Mouse (Mus musculus) heart, postnatal 36 days (tissue): ENCODE measurements around the gene Irf1. TPM values are rescaled to one million over a fixed set of nuclear protein-coding genes. Genes with fewer than 3 reads are reported as not detected.

Experiments
- DNase-seq, 2 experiments: peaks; one replicate each; pipeline ENCODE4 v3.0.0; 2021 to 2022
- intact Hi-C: fragments of 180-260 bp; cut with DNase I; formaldehyde crosslinking; loops from one replicate; pipeline ENCODE4 v1.15.1; 2025
- total RNA-seq, 2 experiments: library from RNA; stranded (reverse); gene quantifications; 2 replicates each; pipeline ENCODE4 v1.2.3; 2021

Irf1 gene
- total RNA-seq, 2 experiments from 2014 or later: 18.6 to 23.6 TPM

- intact Hi-C loops: no loop called here
- no peak for DNase-seq
Observed at GRCm38 (mm10) chr11:53779808-53780207, 10.0 kb downstream of the Irf1 start.

DNA sequence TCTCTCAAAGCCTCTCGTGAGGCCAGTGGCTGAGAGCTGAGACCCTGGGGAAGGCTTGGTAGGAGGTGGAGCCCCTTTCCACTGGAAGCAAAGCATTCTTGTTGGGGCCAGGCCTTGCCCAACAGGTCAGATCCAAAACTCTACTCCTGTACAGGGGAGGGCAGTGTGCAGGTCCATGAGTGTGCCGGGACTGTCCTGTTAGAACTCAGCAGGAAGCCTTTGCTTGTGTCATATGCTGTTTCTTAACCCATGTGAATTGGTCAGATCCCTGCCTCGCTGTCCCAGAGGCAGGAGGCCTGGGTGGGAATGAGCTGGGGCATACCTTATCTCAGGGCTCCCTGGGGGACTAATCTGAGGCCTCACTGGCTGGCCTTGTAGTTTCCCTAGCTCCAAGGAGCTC is 10.4 kb downstream of the Irf1 start:
- no peak for DNase-seq
- intact Hi-C loops: no loop called here

GRCm38 (mm10) chr11:53781201-53781775 is 11.5 kb downstream of the Irf1 start:
- intact Hi-C loops: no loop called here

GRCm38 (mm10) chr11:53781964-53782363 is 12.2 kb downstream of the Irf1 start:
- intact Hi-C loops: no loop called here
- no peak for DNase-seq

More at GRCm38 (mm10) chr11:53781201-53781775, 11.5 kb downstream of the Irf1 start:
- no peak for DNase-seq

DNA sequence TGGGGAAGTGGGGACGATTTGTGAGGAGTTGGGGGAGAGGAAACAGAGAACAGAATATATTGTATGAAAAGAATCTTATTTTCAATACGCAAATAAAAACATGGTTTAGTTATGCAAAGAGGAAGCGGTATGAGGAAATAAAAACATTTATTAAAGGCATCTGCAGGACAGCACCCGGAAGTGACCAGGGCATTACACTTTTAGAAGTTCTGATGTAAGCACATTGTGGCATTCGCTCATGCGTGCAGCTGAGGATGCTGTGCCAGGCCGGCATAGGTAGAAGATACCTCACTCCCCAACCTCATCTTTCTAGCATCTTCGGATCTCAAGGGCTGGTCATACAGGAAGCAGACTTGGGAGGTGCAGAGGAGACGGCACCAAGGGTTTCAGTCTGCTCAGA is 13.5 kb downstream of the Irf1 start:
- intact Hi-C loops: no loop called here
- DNase-seq: no peak

DNA sequence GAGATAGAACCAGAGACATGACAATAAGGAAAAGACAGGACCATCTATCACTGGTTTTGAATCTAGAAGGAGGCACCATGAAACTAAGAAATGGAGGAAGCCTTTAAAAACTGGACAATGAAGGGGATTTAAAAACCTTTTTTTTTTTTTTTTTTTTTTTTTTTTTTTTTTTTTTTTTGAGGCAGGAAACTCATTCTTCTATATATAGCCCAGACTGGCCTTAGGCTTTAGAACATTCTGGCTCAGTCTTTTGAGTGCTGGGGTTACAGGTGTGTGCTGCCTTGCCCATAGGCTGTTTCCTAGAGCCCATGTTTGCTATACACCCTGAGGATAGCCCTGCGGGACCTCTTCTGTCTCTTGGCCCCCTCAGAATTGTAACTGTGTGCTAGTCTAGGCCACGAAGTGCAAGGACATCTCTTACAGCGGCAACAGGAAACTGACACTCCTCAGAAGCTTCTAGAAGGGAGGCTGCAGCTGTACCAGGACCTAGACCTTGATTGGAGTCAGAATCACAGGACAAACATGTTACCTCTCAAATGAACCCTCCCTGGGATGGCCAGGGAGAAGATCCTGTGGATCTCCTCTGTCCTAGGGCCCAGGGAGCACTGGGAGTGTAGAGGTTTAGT is 15.6 kb downstream of the Irf1 start:
- intact Hi-C loops: no loop called here
- DNase-seq: no peak

DNA sequence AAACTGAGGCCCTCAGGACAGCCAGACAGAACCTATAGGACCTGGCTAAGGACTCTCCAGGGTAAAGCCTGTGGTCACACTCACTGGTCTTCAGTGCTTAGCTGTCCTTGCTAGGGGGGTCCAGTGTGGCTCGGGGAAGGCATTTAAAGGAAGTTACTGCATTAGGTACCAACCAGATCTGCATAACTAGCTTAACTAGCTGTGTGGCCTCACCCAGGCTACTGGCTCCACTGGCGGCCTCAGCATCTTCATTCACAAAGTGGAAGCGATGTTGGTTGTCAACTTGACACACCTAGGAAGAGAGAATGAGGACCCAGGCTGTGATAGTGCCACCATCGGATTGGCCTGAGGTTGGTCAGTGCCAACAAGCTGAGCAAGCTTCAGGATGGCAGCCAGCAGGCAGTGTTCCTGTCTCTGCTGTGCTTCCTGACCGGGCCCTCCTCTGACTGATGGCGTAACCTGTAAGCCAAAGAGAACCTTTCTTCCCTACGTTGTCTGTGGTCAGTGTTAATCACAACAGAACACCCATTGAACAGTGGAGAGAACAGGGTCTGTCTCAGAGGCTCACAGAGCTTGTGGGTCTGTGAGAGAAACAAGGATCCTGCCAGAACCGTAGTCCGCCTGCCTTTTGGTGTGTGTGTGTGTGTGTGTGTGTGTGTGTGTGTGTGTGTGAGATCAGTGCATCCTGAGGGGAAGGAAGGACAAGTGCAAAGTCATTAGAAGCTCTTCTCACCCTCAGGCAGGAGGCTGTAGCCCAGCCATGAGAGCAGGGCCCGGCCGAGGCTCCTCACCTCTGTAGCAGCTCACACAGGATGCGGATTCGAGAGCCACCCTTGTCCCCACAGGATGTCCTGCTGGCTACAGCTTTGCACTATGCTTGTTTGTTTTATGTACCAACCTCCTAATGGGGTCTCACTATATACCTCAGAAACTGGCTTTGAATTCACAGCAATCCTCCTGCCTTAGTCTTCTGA is 16.5 kb downstream of the Irf1 start:
- DNase-seq: no peak
- intact Hi-C loops: no loop called here

GRCm38 (mm10) chr11:53788196-53788595 is 18.4 kb downstream of the Irf1 start:
- intact Hi-C loops: no loop called here
- DNase-seq: peak; percentile 58 to 64

- intact Hi-C loops: no loop called here
Observed at GRCm38 (mm10) chr11:53789277-53789676, 19.5 kb downstream of the Irf1 start.

DNA sequence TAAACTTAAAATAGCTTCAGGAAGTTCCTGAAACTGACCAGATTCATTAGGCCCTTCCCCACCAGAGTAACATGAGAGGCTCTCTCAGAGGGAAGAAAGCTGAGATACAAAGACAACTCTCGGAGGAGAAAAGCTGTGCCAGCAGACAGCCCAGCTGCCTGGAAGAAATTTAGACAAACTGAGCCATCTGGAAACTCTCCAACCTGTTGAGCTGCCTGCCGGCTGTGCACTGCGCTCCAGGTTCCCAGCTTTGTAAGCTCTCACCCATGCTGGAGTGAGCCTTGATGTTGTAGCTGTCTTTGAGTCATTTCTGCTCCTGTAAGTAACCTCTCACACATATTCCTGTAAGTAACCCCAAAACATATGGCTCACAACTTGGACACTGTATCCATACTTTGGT is 23.2 kb downstream of the Irf1 start:
- no peak for DNase-seq
- intact Hi-C loops: no loop called here

More at GRCm38 (mm10) chr11:53789277-53789676, 19.5 kb downstream of the Irf1 start:
- DNase-seq: no peak

GRCm38 (mm10) chr11:53794015-53794414 is 24.2 kb downstream of the Irf1 start:
- DNase-seq: peak in 1 of 2 experiments; percentile 41
- intact Hi-C loops: loop anchor here (2.0 kb wide), 1 partner anchor 23 kb away; the partner anchor contains the start of gene Irf1

GRCm38 (mm10) chr11:53794671-53795557 is 25.1 kb downstream of the Irf1 start:
- DNase-seq: peak; percentile 55 to 56
- intact Hi-C loops: loop anchor here (2.0 kb wide), 1 partner anchor 24 kb away; the partner anchor contains the start of gene Irf1

DNA sequence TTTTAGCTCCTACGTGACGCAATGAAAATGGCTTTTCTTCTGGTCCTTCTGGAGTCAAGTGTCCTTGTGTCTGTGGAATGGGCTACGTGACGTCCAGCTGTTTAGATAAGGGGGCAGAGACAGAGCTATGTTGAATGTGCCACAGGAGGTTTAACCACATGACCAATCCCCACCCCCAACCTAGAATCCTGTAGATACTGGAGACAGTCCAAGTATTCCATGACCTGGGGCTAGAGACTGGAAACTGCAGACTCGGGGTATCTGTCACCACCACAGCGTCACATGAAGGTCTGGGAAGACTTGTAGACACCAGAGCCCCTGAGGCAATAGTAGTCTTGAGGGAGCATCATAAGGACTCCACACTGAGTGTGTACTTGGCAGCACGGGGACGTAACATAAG is 26.0 kb downstream of the Irf1 start:
- intact Hi-C loops: loop anchor here (2.0 kb wide), 2 partner anchors 25 to 33 kb away; partner anchors contain the start of gene Irf1
- DNase-seq: no peak

DNA sequence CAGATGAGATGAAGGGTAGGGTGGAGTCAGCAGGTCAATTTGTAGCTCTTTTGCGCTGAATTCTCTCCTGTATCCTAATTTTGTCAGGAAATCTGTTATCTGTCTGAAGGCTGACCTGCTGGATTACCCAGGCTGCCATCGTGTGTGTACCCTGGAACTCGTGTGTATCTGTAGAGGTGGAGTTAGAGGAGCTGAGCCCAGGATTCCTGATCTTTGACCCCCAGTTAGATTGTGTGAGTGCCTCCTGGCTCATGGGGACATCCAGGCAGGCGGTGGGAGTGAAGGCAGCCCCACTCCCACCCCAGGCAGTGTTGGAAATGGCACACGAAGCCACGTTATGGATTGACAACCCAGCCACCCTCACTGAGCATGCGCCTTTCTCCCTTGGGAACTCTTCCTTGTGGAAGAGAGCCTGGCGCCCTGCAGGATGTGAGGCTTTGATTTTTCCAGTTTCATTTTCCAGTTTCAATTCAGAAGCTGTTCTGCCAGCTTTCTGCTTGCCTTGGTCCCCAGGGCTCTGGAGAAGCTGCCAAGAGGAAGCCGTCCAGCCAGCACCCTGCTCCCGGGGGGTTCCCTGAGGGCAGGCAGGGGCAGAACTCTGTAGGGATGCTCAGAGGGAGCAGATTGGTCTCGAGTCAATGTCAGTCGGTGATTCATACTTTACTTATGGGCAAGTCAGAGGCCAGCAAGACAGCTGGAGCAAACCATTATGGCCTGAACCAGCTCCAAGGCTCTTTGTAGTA is 26.8 kb downstream of the Irf1 start:
- intact Hi-C loops: loop anchor here (2.0 kb wide), 1 partner anchor 34 kb away; no protein-coding TSS in a partner anchor
- DNase-seq: peak; percentile 74 to 75

DNA sequence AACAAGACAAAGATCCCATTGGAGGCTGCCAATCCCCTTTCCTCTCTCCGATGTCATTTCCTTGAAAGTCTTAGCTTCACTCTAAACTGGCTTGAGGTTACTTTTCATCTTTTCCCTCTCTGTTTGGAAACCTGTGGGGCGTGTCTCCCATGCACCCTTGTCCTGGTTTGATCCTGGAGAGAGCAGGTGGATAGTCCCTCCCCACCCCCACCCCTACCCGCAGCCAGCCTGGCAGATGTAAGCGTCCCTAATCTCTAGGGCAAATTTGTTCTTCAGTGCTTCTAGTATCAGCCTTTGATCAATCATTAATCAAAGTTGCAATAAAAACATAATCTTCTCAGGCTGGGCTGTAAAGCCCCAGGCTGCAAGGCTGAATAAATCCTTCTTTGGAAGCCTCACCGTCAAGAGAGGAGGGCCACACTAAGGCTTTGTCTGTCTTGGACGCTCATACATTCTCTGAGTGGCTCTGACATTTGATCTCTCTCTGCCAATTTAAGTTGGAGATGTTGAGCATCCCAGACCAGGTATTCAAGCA is 27.6 kb downstream of the Irf1 start:
- intact Hi-C loops: loop anchor here (2.0 kb wide), 1 partner anchor 35 kb away; no protein-coding TSS in a partner anchor
- DNase-seq: no peak

DNA sequence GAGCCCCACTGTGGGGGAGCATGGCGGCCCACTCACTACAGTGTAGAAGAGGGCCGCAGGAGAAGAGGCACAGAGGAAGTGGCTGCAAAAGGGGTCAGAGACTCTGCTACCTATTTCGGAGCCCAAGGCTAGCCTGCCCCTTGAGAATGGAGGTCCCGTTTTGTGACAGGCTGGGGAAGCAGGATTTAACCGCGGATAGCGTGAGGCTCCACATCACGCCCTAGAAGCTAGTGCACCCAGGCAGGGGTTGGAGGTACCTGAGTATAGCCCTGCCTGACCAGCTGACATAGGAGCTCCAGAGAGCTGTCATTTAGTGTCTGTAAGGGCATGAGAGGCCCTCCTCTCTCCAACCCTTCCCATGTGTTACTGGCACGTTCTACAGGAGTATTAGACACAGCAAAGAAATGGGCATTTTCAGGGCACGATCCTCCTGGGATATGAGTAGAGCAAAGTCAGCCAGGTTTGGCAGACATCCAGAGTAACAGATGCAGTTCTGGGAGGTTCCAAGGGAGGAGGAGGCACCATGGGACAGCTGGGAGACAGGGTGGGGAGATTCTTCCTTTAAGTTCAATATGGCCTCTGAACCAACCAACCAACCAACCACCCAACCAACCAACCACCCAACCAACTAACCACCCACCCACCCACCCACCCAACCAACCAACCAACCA is 28.4 kb downstream of the Irf1 start:
- no peak for DNase-seq
- intact Hi-C loops: no loop called here

GRCm38 (mm10) chr11:53800036-53800435 is 30.2 kb downstream of the Irf1 start:
- intact Hi-C loops: no loop called here

DNA sequence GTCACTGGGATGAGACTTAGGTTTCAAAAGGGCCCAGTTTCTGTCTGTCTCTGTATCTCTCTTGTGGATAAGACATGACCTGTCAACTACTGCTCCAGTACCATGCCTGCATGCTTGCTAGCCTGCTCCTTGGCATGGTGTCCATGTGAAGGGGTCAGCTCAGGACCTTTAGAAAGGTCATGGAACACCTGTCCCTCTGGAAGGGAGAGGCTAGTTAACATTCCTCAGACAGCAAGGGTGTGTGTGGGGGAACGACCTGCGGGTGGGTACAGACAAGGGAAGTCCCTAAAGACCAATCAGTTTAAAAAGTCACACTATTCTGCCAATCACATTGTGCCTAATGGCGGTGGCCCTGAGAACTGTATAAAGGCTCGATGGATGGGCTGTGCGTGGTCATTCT is 31.2 kb downstream of the Irf1 start:
- intact Hi-C loops: no loop called here
- DNase-seq: no peak

More at GRCm38 (mm10) chr11:53800036-53800435, 30.2 kb downstream of the Irf1 start:
- no peak for DNase-seq
